Mouse (Mus musculus) intestine, embryonic 15.5 days (tissue): ENCODE measurements at regions not wholly inside any gene's neighbourhood (a gene's known extent, or its start where the extent isn't known, plus 50 kb on each side); places are given as distances from the start of the nearest gene placed in this dataset.

Experiments
- ATAC-seq: fragments of 200-750 bp; cut with Nextera tagmentation; 2 replicates; pipeline ENCODE4 v1.8.0; 2017; ENCODE audit warnings: moderate TSS enrichment, moderate library complexity
- H3K27ac ChIP-seq: fragments of 300-500 bp; sonication (generic); 2 replicates; pipeline ENCODE4 v1.5.1; 2015; ENCODE audit warnings: mild to moderate bottlenecking, inconsistent platforms
- H3K27me3 ChIP-seq: fragments of 300-500 bp; sonication (generic); replicated peaks from 2 replicates; pipeline ENCODE4 v1.6.1; 2015; ENCODE audit warnings: inconsistent platforms
- H3K36me3 ChIP-seq: fragments of 300-500 bp; sonication (generic); 2 replicates; pipeline ENCODE4 v1.6.1; 2015; ENCODE audit warnings: inconsistent platforms
- H3K4me1 ChIP-seq: fragments of 300-500 bp; sonication (generic); replicated peaks from 2 replicates; pipeline ENCODE4 v1.6.1; 2015; ENCODE audit warnings: inconsistent platforms
- H3K4me2 ChIP-seq: fragments of 300-500 bp; sonication (generic); replicated peaks from 2 replicates; pipeline ENCODE4 v1.6.1; 2015; ENCODE audit warnings: mild to moderate bottlenecking, inconsistent platforms
- H3K4me3 ChIP-seq: fragments of 300-500 bp; sonication (generic); replicated peaks from 2 replicates; pipeline ENCODE4 v1.5.1; 2015; ENCODE audit warnings: inconsistent platforms
- H3K9ac ChIP-seq: fragments of 300-500 bp; sonication (generic); 2 replicates; pipeline ENCODE4 v1.6.1; 2015; ENCODE audit warnings: inconsistent platforms
- H3K9me3 ChIP-seq: fragments of 300-500 bp; sonication (generic); 2 replicates; pipeline ENCODE4 v1.6.1; 2016; ENCODE audit warnings: inconsistent platforms
- WGBS: fragments of 180-500 bp; shearing (Covaris S2); methylation state at CpG from one replicate; pipeline ENCODE4 v1.1.7; 2015; 5-methylcytosine and 5-hydroxymethylcytosine counted together

DNA sequence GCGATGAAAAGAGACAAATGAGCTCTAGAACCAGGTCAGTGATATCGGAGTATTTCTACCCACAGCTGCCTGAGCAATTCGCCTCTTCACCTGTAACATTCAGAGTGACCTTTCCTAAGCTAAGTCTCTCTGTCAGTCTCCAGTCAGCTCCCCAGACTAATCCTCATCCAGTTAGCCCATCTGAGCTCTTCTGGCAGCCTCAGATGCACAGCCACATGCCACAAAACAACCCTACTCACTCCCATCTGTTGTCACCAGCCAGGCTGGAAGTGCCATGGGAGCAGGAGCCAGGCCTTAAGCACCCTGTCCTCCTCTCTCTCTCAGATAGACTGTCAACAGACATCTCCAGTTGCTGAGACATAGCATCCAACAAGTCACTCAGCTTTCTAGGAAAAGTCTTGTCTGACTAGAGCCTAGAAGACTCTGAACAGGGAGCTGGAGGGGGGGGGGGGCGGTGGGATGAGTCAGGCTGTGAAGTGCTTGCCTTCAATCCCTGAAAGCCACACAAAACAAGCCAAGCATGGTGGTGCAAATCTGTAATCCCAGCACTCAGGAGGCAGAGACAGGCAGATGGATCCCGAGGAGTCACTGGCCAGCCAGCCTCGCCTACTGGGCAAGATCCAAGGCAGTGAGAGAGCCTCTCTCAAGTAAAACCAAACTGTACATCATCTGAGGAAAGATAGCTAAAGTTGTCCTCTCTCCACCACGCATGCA is 225.6 kb downstream of the Mycn start:
- WGBS, result 81% methylated on average over 7 of the region's 7 CpGs
- Histone ChIP-seq H3K36me3 (no peaks in the 10 kb centered on the region), H3K27ac (no peak overlapping the region), H3K4me2 (no peak overlapping the region), H3K27me3 (no peaks in the 10 kb centered on the region), H3K4me1 (no peaks in the 10 kb centered on the region), H3K4me3 (no peak overlapping the region), H3K9me3 (no peaks in the 10 kb centered on the region), H3K9ac (no peak overlapping the region)
- ATAC-seq, result no peak

DNA sequence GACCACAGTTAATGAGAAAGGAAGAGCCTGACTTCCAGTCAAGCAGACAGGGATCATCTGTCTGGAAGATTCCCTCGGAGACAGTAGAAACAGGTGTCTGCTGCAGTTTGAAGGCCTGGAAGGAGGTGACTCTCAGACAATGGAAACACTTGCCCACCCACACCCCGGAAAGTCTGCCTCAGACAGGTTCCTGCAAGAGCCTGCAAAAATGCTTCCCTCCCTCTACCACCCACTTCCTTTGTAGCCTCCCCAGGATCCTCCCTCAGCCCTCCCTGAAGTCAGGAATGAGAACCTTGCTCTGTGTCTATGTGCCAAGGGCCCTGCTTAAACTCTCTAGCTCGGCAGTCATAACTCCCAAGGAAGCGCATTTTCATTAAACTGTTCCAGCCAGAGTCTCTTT is 226.2 kb downstream of the Mycn start:
- no peaks in the 10 kb centered on the region for H3K36me3 ChIP-seq
- H3K4me3 ChIP-seq, result no peak overlapping the region
- no peak for ATAC-seq
- H3K4me2 ChIP-seq, result no peak overlapping the region
- no peak overlapping the region for H3K27ac ChIP-seq
- H3K27me3 ChIP-seq, result no peaks in the 10 kb centered on the region
- 57% methylated on average over 4 of the region's 4 CpGs for WGBS
- no peaks in the 10 kb centered on the region for H3K4me1 ChIP-seq
- no peaks in the 10 kb centered on the region for H3K9me3 ChIP-seq
- H3K9ac ChIP-seq, result no peak overlapping the region

DNA sequence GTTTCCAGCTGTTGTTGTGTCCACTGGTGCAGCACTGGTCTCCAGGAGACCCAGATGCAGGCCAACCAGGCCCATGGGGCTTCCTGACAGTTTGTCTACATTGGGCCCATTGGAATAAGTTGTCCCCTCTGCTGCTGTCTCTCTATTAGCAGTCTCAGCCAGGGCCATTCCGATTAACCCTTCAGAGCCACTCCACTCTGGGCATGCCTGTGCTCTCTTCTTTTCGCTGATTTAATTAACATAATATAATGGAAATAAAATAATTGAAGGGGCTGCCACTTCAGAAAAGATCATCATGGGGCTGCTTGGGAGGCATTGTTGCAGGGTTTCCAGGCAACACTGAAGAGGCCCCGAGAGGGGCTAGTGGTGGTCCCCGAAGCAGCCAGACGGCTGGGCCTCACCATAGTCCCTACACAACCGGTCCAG is 231.5 kb downstream of the Mycn start:
- H3K36me3 ChIP-seq, result no peaks in the 10 kb centered on the region
- no peak overlapping the region for H3K4me3 ChIP-seq
- no peak for ATAC-seq
- no peak overlapping the region for H3K27ac ChIP-seq
- H3K4me2 ChIP-seq, result no peak overlapping the region
- no peak overlapping the region for H3K9ac ChIP-seq
- WGBS, result 74% methylated on average over 6 of the region's 6 CpGs
- no peaks in the 10 kb centered on the region for H3K9me3 ChIP-seq
- H3K27me3 ChIP-seq, result no peaks in the 10 kb centered on the region
- peaks cover 6% of the 10 kb centered on the region; the same call in 1 of the 2 replicates for H3K4me1 ChIP-seq

DNA sequence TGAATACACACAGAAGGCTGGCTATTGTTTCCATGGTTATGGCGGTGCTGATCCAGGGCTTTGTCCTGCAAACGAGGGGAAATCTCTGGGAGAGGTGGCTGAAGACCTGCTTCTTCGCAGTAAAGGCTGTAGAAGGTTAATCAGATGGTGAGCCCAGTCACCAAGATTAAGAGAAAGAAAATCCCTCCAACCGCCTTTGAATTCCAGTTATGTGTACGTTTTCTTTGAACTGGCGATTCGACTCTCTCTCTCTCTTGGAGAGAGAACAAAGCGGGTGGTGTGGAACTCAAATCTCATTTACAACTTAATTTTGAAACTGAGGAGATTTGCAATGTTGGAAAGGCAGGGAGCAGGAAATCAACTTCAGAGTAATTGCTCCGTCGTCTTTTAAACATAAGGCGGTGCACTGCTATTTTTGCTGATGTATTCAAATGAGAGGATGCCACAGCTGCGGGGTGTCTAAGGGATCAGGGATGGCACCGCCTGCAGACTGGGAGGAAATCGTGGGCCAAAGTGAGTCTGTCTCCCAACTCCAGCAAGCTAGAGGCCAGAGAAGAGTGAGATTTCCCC is 232.7 kb downstream of the Mycn start:
- Histone ChIP-seq H3K9me3 (no peaks in the 10 kb centered on the region), H3K27me3 (no peaks in the 10 kb centered on the region), H3K27ac (no peak overlapping the region), H3K36me3 (no peaks in the 10 kb centered on the region), H3K4me1 (peaks cover 6% of the 10 kb centered on the region; the same call in 1 of the 2 replicates), H3K4me3 (no peak overlapping the region), H3K9ac (no peak overlapping the region), H3K4me2 (no peak overlapping the region)
- 36% methylated on average over 14 of the region's 14 CpGs for WGBS
- no peak for ATAC-seq

DNA sequence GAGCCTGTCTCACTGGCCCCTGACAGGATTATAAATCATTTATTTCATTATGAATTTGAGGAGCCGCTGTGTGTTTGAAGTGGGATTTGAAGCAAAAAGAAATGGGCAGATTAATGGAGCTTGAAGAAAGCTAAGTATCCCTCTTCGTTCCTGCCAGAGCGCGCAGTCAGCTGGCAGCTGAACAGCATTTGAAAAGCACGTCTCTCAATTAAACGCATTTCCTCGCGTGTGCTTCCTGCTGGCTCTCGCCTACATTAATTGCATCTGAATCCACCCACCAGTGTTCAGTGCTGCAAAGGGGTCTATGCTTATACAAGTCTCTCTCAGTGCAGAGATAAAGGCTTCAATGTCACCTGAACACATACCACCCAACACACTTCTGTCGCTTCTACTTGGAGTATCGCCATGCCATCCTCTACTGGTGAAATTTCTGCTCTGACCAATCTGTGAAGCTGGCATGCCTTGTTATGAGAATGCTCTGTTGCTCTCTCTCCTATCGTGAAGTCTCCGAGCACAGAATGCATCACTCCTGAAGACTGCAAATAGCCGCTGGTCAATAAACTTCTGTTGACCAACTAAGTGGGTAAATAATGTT is 235.3 kb downstream of the Mycn start:
- no peak overlapping the region for H3K9ac ChIP-seq
- no peak overlapping the region for H3K4me3 ChIP-seq
- H3K9me3 ChIP-seq, result no peaks in the 10 kb centered on the region
- no peak overlapping the region for H3K27ac ChIP-seq
- H3K27me3 ChIP-seq, result no peaks in the 10 kb centered on the region
- H3K4me2 ChIP-seq, result no peak overlapping the region
- WGBS, result 89% methylated on average over 14 of the region's 14 CpGs
- no peak for ATAC-seq
- no peaks in the 10 kb centered on the region for H3K36me3 ChIP-seq
- H3K4me1 ChIP-seq, result peaks cover 6% of the 10 kb centered on the region; the same call in 1 of the 2 replicates

DNA sequence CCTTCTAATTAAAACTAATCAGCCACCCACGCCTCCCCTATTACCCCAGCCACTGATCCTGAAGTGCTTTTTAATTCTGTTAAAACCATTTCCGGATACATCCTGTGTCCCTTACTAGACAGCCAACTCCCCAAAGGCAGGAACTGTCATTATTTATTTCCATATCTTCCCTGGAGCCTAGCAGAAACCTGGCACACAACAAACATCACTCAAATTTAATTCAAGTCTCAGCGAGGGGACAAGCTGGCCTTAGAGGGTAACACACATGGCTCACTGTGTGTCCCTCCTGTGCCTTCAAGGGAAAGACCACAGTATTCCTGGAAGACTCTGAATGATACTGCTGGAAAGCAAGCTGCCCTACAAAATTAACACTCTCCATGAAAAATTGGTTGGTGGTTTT is 240.0 kb downstream of the Mycn start:
- Histone ChIP-seq H3K4me2 (no peak overlapping the region), H3K27ac (no peak overlapping the region), H3K4me3 (no peak overlapping the region), H3K9ac (no peak overlapping the region), H3K9me3 (no peaks in the 10 kb centered on the region), H3K4me1 (no peaks in the 10 kb centered on the region), H3K36me3 (no peaks in the 10 kb centered on the region), H3K27me3 (no peaks in the 10 kb centered on the region)
- WGBS, result 65% methylated on average over 3 of the region's 3 CpGs
- ATAC-seq, result no peak

DNA sequence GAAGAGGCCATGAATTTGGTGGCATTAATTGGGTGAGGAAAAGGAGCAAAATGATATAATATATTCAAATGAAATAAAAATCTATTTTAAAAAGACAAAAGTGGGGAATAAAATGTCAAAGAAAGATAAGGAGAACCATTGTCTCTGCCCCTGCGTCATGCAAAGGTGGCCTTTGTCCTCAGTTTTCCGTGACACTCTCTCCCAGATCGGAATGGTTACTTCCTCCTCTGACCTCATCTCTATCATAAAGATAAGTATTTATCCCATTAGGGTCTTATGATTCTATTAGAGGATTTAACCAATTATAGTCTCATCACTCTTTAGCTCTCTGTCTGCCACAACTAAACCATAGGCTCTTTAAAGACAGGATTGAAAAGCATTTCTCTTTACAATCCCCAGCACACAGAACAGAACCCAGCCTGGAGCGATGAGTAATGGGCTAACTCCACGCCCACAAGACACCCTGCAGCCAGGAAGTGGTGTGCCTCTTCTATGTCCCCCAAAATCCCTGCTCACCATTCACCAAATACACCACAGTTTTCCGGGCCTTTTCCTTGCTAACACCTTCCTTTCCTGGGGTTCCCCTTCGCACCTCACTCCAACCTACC is 240.6 kb downstream of the Mycn start:
- H3K27me3 ChIP-seq, result no peaks in the 10 kb centered on the region
- H3K4me3 ChIP-seq, result no peak overlapping the region
- peak; percentile 80 for ATAC-seq
- no peaks in the 10 kb centered on the region for H3K36me3 ChIP-seq
- no peaks in the 10 kb centered on the region for H3K9me3 ChIP-seq
- H3K9ac ChIP-seq, result no peak overlapping the region
- no peak overlapping the region for H3K4me2 ChIP-seq
- 65% methylated on average over 7 of the region's 7 CpGs for WGBS
- no peaks in the 10 kb centered on the region for H3K4me1 ChIP-seq
- no peak overlapping the region for H3K27ac ChIP-seq

DNA sequence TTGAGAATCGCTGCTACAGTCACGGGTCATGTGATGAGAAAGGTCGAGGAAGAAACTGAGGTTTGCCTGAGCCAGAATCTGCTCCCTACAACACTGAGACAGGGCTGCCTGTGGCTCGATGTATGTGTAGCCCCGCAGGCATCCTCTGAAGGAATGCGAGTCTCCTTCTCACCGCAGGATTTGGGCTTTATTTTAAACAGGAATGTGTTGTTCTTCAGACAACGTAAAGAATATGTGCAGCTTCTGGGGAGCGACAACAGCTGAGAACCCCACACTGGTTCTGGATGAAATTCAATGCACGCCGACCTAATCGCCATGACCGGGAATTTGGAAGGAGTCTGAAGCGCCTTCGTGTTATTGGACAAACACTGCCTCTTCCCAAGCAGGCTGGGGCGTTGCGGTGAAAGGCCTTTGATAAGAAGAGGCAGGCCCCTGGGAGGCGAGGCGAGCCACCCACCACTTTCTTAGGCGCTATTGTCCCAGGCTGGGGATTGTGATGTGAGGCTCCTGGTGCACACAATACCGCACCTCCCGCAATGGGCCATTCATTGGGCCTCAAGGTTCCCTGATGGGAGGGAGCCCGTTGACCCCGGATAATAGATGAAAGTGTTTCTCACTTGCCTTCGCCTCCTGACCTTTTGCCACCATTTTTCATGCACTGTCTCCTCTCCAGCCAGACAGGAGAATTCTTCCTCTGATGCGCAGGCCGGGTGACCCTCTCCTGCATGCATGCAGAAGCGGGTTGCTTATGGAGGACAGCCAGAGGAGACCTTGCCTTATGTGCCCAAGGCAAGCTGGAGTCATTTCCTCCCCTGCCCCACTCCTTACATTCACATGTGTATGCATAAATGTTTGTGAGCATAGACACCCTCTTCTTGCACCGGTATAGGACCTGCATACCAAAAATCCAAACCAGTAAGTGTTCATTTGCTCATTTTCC is 247.6 kb downstream of the Mycn start:
- 24% methylated on average over 29 of the region's 29 CpGs for WGBS

DNA sequence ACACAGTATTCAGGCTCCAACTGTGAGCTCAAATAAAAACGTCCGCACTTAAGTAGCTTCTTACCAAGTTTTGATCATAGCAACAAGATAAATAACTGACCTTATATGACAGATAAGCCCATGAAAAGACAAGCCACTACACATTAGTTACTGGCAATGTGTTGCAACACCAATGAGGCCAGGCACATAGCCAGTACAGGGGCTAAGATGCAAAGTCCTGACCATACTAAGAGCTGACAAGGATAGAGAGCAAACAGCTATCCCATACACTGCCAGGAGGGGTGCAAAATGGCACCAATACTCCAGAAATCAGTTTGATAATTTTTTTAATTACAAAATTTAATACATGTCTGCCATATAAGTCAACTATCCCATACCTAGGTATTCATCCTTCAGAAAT is 254.3 kb downstream of the Mycn start:
- 69% methylated on average over 2 of the region's 2 CpGs for WGBS
- no peak for ATAC-seq

More for the DNA sequence above, 247.6 kb downstream of the Mycn start:
- Histone ChIP-seq H3K4me2 (peak overlapping the region; percentile 26; the same call in 1 of the 2 replicates), H3K27me3 (no peaks in the 10 kb centered on the region), H3K4me1 (peaks cover 8% of the 10 kb centered on the region; the same call in 1 of the 2 replicates), H3K9ac (no peak overlapping the region), H3K36me3 (no peaks in the 10 kb centered on the region), H3K4me3 (no peak overlapping the region), H3K9me3 (no peaks in the 10 kb centered on the region), H3K27ac (no peak overlapping the region)
- 0 out of 2 replicates have a peak, but pooled peaks have one; percentile 41 for ATAC-seq

DNA sequence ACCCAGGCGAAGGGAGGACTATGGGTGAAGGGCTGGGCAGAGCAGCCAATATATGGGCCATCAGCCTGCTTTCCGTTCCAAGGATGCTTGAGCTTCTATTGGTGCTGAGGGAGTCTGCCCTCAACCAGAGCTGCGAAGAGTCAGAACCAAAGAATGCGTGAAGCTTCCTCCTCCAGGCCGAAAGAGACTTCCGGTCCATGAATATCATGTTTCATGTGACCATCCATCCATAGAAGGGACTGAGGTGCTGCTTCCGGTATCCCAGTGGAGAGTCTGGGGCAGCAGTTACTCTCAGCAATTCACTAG is 256.5 kb downstream of the Mycn start:
- H3K36me3 ChIP-seq, result no peaks in the 10 kb centered on the region
- 58% methylated on average over 7 of the region's 7 CpGs for WGBS
- no peak for ATAC-seq

More for the DNA sequence above, 254.3 kb downstream of the Mycn start:
- H3K9ac ChIP-seq, result no peak overlapping the region
- no peak overlapping the region for H3K4me3 ChIP-seq
- H3K27ac ChIP-seq, result no peak overlapping the region
- no peaks in the 10 kb centered on the region for H3K27me3 ChIP-seq
- H3K36me3 ChIP-seq, result no peaks in the 10 kb centered on the region
- H3K4me2 ChIP-seq, result no peak overlapping the region
- H3K9me3 ChIP-seq, result no peaks in the 10 kb centered on the region
- peaks cover 17% of the 10 kb centered on the region for H3K4me1 ChIP-seq

DNA sequence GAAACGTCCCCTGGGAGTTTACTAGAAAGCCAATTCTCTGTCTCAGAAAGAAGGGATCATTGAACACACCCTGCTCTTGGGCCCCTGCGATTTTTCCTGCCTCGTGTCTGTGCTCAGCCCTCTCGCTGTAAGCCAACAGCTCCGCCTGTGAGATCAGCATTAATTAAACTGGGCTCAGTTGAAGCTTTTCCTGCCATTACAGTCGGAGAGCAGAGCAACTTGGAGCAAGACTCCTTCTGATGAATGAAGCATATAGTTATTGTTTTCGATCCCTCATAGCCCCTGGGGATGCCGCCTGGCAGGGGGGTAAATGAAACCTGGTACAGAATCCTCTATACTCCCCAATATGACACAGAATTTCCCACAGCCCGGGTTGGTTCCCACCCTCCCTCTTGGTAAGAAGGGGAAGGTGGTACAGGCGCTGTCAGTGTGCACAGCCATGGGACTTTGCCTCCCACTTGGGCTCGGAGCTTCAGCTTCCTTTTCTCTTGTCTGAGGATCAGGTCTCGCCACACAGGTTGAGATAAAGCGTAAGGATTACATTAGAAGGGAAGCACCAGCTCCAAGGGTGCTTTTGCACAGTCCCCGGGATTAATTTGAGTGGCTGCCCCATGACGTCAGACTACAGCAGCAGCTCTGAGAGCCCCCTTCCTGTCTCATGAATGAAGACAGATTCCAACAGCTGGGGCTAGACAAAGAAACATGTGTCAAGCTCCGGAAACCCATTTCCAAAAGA is 257.1 kb downstream of the Mycn start:
- Histone ChIP-seq H3K4me2 (peak overlapping the region; percentile 26; the same call in 1 of the 2 replicates), H3K9ac (no peak overlapping the region), H3K36me3 (no peaks in the 10 kb centered on the region), H3K9me3 (no peaks in the 10 kb centered on the region), H3K4me3 (no peak overlapping the region), H3K4me1 (peaks cover 24% of the 10 kb centered on the region), H3K27ac (no peak overlapping the region), H3K27me3 (no peaks in the 10 kb centered on the region)
- 46% methylated on average over 16 of the region's 16 CpGs for WGBS
- ATAC-seq, result peak; percentile 22; the same call in 1 of the 2 replicates

More for the DNA sequence above, 256.5 kb downstream of the Mycn start:
- H3K4me1 ChIP-seq, result peaks cover 22% of the 10 kb centered on the region
- no peaks in the 10 kb centered on the region for H3K9me3 ChIP-seq
- no peak overlapping the region for H3K9ac ChIP-seq
- H3K4me3 ChIP-seq, result no peak overlapping the region
- H3K4me2 ChIP-seq, result 0 out of 2 replicates have a peak overlapping the region, but pooled peaks have one; percentile 26
- no peak overlapping the region for H3K27ac ChIP-seq
- no peaks in the 10 kb centered on the region for H3K27me3 ChIP-seq
